Mouse (Mus musculus): ENCODE data around the gene Stn1. TPM values are rescaled to one million over a fixed set of nuclear protein-coding genes. Genes with fewer than 3 reads are reported as not detected.

Gene Stn1
- polyA plus RNA-seq, 1 experiment from 2014 or later, result 52.7 TPM

DNA sequence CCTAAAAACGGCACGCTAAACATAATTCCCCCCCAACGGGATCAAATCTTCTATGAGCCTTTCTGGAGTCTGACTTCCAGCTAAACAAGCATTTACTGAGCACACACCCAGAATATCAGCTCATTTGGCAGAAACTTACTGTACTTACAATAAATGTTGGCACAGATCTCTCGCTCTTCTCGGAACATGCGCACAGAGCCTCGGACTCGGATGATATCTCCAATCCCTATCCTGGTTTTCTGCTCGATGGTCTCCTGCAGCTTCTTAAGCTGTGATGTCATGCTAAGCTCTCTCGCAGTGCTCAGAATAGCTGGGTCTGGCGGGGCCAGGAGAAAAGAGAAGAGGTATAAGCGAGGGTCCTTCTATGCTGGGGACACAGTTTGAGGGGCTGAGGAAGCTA, 20.4 kb downstream of the Stn1 start:
- 91% methylated on average over 12 of the region's 12 CpGs for WGBS
- Histone ChIP-seq H3K27ac (no peak overlapping the region), H3K4me1 (0 out of 2 replicates have a peak, but pooled peaks cover under 1% of the 10 kb centered on the region)

DNA sequence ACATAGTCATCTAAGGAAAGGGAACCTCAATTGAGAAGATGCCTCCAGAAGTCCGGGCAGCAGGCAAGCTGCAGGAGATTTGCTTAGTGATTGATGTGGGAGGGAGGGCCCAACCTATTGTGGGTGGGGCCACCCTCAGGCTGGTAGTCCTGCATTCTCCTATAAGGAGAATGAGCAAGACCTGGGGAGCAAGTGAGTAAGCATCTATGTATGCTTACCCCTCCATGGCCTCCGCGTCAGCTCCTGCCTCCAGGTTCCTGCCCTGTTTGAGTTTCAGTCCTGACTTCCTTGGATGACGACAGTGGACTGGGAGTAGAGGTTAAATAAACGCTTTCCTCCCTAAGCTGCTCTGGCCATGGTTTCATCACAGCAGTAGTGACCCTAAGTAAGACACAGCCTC, 22.2 kb downstream of the Stn1 start:
- no peak overlapping the region for H3K9ac ChIP-seq
- peak; percentile 63 for ATAC-seq (ENCODE audit: insufficient read depth, low FRiP score, low read depth)

More for the DNA sequence above, 20.4 kb downstream of the Stn1 start:
- Histone ChIP-seq H3K36me3 (peaks cover 11% of the 10 kb centered on the region), H3K4me3 (replicated peaks) (no peak overlapping the region), H3K9ac (no peak overlapping the region), H3K9me3 (no peaks in the 10 kb centered on the region), H3K4me2 (no peak overlapping the region), H3K27me3 (replicated peaks) (no peaks in the 10 kb centered on the region)
- no peak for ATAC-seq (ENCODE audit: insufficient read depth, low FRiP score, low read depth)

DNA sequence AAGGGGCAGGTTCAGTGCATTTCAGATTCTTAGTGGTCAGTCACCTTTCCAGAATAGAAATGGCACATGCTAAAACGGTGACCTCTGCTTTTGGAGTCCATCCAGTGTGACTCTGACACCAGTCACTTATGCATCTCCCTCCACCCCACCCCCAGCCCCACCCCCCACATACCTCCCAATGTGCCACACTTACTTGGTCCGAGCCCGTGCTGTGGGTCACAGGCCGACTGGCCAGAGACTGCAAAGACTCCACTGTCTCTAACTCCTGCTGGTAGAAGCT, 23.7 kb downstream of the Stn1 start:
- Histone ChIP-seq H3K27me3 (replicated peaks) (no peaks in the 10 kb centered on the region), H3K4me1 (peaks cover 24% of the 10 kb centered on the region), H3K9me3 (no peaks in the 10 kb centered on the region), H3K4me3 (replicated peaks) (no peak overlapping the region), H3K36me3 (peaks cover 11% of the 10 kb centered on the region; the same call in 1 of the 2 replicates), H3K4me2 (no peak overlapping the region), H3K9ac (no peak overlapping the region), H3K27ac (no peak overlapping the region)
- no peak for ATAC-seq (ENCODE audit: insufficient read depth, low FRiP score, low read depth)
- WGBS, result 81% methylated on average over 4 of the region's 4 CpGs

More for the DNA sequence above, 22.2 kb downstream of the Stn1 start:
- Histone ChIP-seq H3K4me3 (replicated peaks) (no peak overlapping the region), H3K27me3 (replicated peaks) (no peaks in the 10 kb centered on the region), H3K27ac (peak overlapping the region; percentile 59; the same call in 1 of the 2 replicates), H3K4me2 (no peak overlapping the region), H3K4me1 (peaks cover 10% of the 10 kb centered on the region), H3K9me3 (no peaks in the 10 kb centered on the region), H3K36me3 (peaks cover 11% of the 10 kb centered on the region; the same call in 1 of the 2 replicates)
- 49% methylated on average over 5 of the region's 5 CpGs for WGBS

GRCm38 (mm10) chr19:47512794-47513617, 24.3 kb downstream of the Stn1 start:
- Histone ChIP-seq H3K27ac (no peak overlapping the region), H3K4me2 (no peak overlapping the region)

GRCm38 (mm10) chr19:47511958-47512357, 25.3 kb downstream of the Stn1 start:
- H3K27me3 ChIP-seq (replicated peaks), result no peaks in the 10 kb centered on the region
- 65% methylated on average over 6 of the region's 6 CpGs for WGBS
- H3K36me3 ChIP-seq, result peaks cover 11% of the 10 kb centered on the region; the same call in 1 of the 2 replicates
- no peak overlapping the region for H3K4me3 ChIP-seq (replicated peaks)
- no peak overlapping the region for H3K9ac ChIP-seq
- peak overlapping the region; percentile 89; the same call in 1 of the 2 replicates for H3K27ac ChIP-seq
- ATAC-seq (ENCODE audit: insufficient read depth, low FRiP score, low read depth), result no peak
- H3K4me2 ChIP-seq, result no peak overlapping the region
- no peaks in the 10 kb centered on the region for H3K9me3 ChIP-seq
- peaks cover 32% of the 10 kb centered on the region for H3K4me1 ChIP-seq

More at GRCm38 (mm10) chr19:47512794-47513617, 24.3 kb downstream of the Stn1 start:
- H3K36me3 ChIP-seq, result peaks cover 11% of the 10 kb centered on the region; the same call in 1 of the 2 replicates
- H3K4me1 ChIP-seq, result peaks cover 25% of the 10 kb centered on the region
- H3K9me3 ChIP-seq, result no peaks in the 10 kb centered on the region
- no peaks in the 10 kb centered on the region for H3K27me3 ChIP-seq (replicated peaks)
- no peak overlapping the region for H3K9ac ChIP-seq
- no peak for ATAC-seq (ENCODE audit: insufficient read depth, low FRiP score, low read depth)
- no peak overlapping the region for H3K4me3 ChIP-seq (replicated peaks)
- 66% methylated on average over 21 of the region's 21 CpGs for WGBS

- Histone ChIP-seq H3K27ac (peak overlapping the region; percentile 89), H3K9ac (no peak overlapping the region), H3K4me3 (replicated peaks) (no peak overlapping the region), H3K4me1 (peaks cover 32% of the 10 kb centered on the region), H3K9me3 (no peaks in the 10 kb centered on the region), H3K27me3 (replicated peaks) (no peaks in the 10 kb centered on the region), H3K4me2 (no peak overlapping the region), H3K36me3 (peaks cover 11% of the 10 kb centered on the region; the same call in 1 of the 2 replicates)
- ATAC-seq (ENCODE audit: insufficient read depth, low FRiP score, low read depth), result no peak
- WGBS, result 71% methylated on average over 7 of the region's 7 CpGs
These were observed 26.0 kb downstream of the Stn1 start for GRCm38 (mm10) chr19:47511294-47511675.

DNA sequence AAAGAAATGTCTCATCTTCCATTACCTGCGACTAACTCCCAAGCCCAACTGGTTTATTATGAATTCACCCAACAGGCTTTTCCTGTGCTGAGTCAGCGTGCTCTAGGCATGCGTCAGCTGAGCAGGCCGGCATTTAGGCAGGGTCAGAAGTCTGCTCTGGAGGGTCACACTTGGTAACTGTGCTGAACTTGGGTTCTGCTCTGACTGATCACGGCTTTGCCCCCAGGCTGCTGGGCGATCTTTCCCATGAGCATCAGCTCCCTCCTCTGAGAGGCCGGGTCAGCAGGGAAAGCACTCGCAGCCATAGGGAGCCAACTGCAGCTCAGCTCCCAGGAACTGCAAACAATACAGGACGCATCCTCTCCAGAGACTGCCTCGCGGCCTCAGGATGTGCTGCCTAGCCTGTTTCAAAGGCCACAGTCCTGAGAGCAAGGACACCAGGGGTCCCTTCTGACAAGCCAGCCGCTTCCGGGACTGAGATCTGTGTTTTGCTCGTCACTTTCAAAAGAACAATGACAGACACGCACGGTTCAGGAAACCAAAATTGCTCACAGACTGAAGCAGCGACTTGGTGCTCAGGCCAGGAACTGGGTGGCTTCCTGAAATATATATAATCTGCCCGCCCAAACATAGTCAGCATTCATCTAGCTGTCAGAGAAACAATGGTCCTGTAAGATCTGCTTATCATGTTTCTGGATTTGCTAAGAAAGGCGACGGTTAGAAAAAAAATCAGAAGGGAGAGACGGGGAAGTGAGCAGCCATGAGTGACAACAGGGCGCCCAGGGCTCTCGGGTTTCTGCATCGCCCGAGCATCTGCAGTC, 26.6 kb downstream of the Stn1 start:
- peak overlapping the region; percentile 89 for H3K27ac ChIP-seq
- H3K36me3 ChIP-seq, result peaks cover 11% of the 10 kb centered on the region; the same call in 1 of the 2 replicates
- H3K27me3 ChIP-seq (replicated peaks), result no peaks in the 10 kb centered on the region
- WGBS, result 44% methylated on average over 25 of the region's 25 CpGs
- no peak overlapping the region for H3K9ac ChIP-seq
- H3K4me3 ChIP-seq (replicated peaks), result no peak overlapping the region
- H3K4me2 ChIP-seq, result peak overlapping the region; percentile 14
- no peak for ATAC-seq (ENCODE audit: insufficient read depth, low FRiP score, low read depth)
- H3K4me1 ChIP-seq, result peaks cover 32% of the 10 kb centered on the region
- no peaks in the 10 kb centered on the region for H3K9me3 ChIP-seq

GRCm38 (mm10) chr19:47510135-47510472, 27.2 kb downstream of the Stn1 start:
- Histone ChIP-seq H3K4me2 (peak overlapping the region; percentile 14; the same call in 1 of the 2 replicates), H3K27me3 (replicated peaks) (no peaks in the 10 kb centered on the region), H3K36me3 (peaks cover 6% of the 10 kb centered on the region; the same call in 1 of the 2 replicates), H3K27ac (peak overlapping the region; percentile 89), H3K9me3 (no peaks in the 10 kb centered on the region), H3K9ac (no peak overlapping the region), H3K4me3 (replicated peaks) (no peak overlapping the region), H3K4me1 (peaks cover 32% of the 10 kb centered on the region)
- 66% methylated on average over 7 of the region's 7 CpGs for WGBS
- no peak for ATAC-seq (ENCODE audit: insufficient read depth, low FRiP score, low read depth)

GRCm38 (mm10) chr19:47508771-47509281, 28.5 kb downstream of the Stn1 start:
- H3K27me3 ChIP-seq (replicated peaks), result no peaks in the 10 kb centered on the region
- peaks cover 32% of the 10 kb centered on the region for H3K4me1 ChIP-seq
- 43% methylated on average over 5 of the region's 5 CpGs for WGBS
- no peak overlapping the region for H3K4me3 ChIP-seq (replicated peaks)
- ATAC-seq (ENCODE audit: insufficient read depth, low FRiP score, low read depth), result peak; percentile 80
- H3K9me3 ChIP-seq, result no peaks in the 10 kb centered on the region
- no peaks in the 10 kb centered on the region for H3K36me3 ChIP-seq
- peak overlapping the region; percentile 89 for H3K27ac ChIP-seq
- H3K4me2 ChIP-seq, result peak overlapping the region; percentile 12; the same call in 1 of the 2 replicates
- H3K9ac ChIP-seq, result no peak overlapping the region

DNA sequence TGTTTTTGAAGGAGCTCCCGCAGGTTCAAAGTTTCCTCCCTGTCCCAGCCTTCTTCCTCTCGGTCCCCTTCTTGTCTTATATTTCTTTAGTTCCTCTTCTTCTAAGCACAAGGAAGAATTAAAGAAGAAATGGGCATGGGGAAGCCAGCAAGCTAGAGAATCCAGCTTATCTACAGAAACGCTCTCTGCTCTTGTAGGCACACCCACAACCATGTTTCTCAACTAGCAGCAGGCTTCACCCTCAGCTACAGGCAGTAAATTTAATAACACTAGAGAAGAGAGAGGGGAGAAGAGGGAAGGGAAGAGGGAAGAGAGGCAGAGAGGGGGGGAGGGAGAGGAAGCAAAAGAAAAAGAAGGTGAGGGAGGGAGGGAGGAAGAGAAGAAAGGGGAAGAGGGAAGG, 29.1 kb downstream of the Stn1 start:
- Histone ChIP-seq H3K36me3 (no peaks in the 10 kb centered on the region), H3K4me3 (replicated peaks) (no peak overlapping the region), H3K4me1 (peaks cover 32% of the 10 kb centered on the region), H3K9me3 (no peaks in the 10 kb centered on the region), H3K27ac (peak overlapping the region; percentile 89), H3K4me2 (0 out of 2 replicates have a peak overlapping the region, but pooled peaks have one; percentile 21), H3K27me3 (replicated peaks) (no peaks in the 10 kb centered on the region), H3K9ac (no peak overlapping the region)
- WGBS, result 61% methylated on average over 3 of the region's 3 CpGs
- ATAC-seq (ENCODE audit: insufficient read depth, low FRiP score, low read depth), result no peak

- no peak for ATAC-seq (ENCODE audit: insufficient read depth, low FRiP score, low read depth)
- peak overlapping the region; percentile 89 for H3K27ac ChIP-seq
- H3K4me2 ChIP-seq, result peak overlapping the region; percentile 27
- H3K9ac ChIP-seq, result no peak overlapping the region
- 49% methylated on average over 27 of the region's 27 CpGs for WGBS
- no peaks in the 10 kb centered on the region for H3K27me3 ChIP-seq (replicated peaks)
- no peaks in the 10 kb centered on the region for H3K9me3 ChIP-seq
- H3K4me1 ChIP-seq, result peaks cover 32% of the 10 kb centered on the region
- H3K36me3 ChIP-seq, result 0 out of 2 replicates have a peak, but pooled peaks cover 3% of the 10 kb centered on the region
- H3K4me3 ChIP-seq (replicated peaks), result no peak overlapping the region
These were observed 29.9 kb downstream of the Stn1 start for GRCm38 (mm10) chr19:47507128-47508121.
